Mouse (Mus musculus) heart, adult 2 months (tissue): Measurements from ENCODE around the gene Rlf. TPM values are rescaled to one million over a fixed set of nuclear protein-coding genes. Genes with fewer than 3 reads are reported as not detected.

Source experiments
- DNase-seq, 2 experiments: peaks; one replicate each; pipeline ENCODE4 v3.0.0; 2021
- H3K27ac ChIP-seq: fragments of 200-600 bp; 2 replicates; pipeline ENCODE4 v1.8.1; 2022
- H3K27me3 ChIP-seq: fragments of 200-500 bp; 2 replicates; pipeline ENCODE4 v1.6.1; 2012; ENCODE audit warnings: mild to moderate bottlenecking, low read length, inconsistent platforms, mixed read lengths; ENCODE audit not compliant: control insufficient read depth, insufficient read depth
- H3K36me3 ChIP-seq: fragments of 200-500 bp; 2 replicates; pipeline ENCODE4 v1.6.1; 2012; ENCODE audit warnings: low read length, inconsistent platforms; ENCODE audit not compliant: control insufficient read depth, insufficient read depth
- H3K4me1 ChIP-seq: fragments of 200-500 bp; 2 replicates; pipeline ENCODE4 v1.6.1; 2011; ENCODE audit warnings: low read length; ENCODE audit not compliant: control insufficient read depth, insufficient read depth
- H3K4me3 ChIP-seq: fragments of 200-600 bp; 2 replicates; pipeline ENCODE4 v1.8.1; 2022
- H3K79me2 ChIP-seq: fragments of 200-500 bp; replicated peaks from 2 replicates; pipeline ENCODE4 v1.6.1; 2012; ENCODE audit warnings: mild to moderate bottlenecking, inconsistent platforms, low read length, moderate library complexity, mixed read lengths; ENCODE audit not compliant: control insufficient read depth, insufficient read depth
- H3K9ac ChIP-seq: fragments of 200-500 bp; 2 replicates; pipeline ENCODE4 v1.6.1; 2012; ENCODE audit warnings: low read depth, mild to moderate bottlenecking, control low read depth, inconsistent platforms, low read length, mixed read lengths
- CTCF ChIP-seq: fragments of 200-600 bp; IDR thresholded peaks from 2 replicates; pipeline ENCODE4 v1.8.1; 2022; ENCODE audit warnings: antibody characterized with exemption, mild to moderate bottlenecking, moderate library complexity
- EP300 ChIP-seq: fragments of 200-500 bp; IDR thresholded peaks from 2 replicates; pipeline ENCODE4 v1.6.1; 2011; ENCODE audit warnings: low read depth, low read length, control low read depth; ENCODE audit not compliant: insufficient read depth
- POLR2A ChIP-seq: fragments of 200-500 bp; IDR thresholded peaks from 2 replicates; pipeline ENCODE4 v1.6.1; 2011; ENCODE audit warnings: mild to moderate bottlenecking, low read depth, low read length, control low read depth; ENCODE audit not compliant: insufficient read depth
- WGBS: fragments of 180-500 bp; shearing (Covaris S2); methylation state at CpG from one replicate; pipeline ENCODE4 v1.1.7; 2018; 5-methylcytosine and 5-hydroxymethylcytosine counted together
- intact Hi-C: fragments of 180-260 bp; cut with DNase I; formaldehyde crosslinking; loops from one replicate; pipeline ENCODE4 v1.15.1; 2025
- long read RNA-seq: library from polyadenylated mRNA; stranded (forward); transcript quantifications from one replicate; pipeline ENCODE4 v2.0.0, GENCODE M21; 2021
- polyA plus RNA-seq: library from polyadenylated mRNA; depleted of rRNA; stranded (reverse); fragments of >200 nt; gene quantifications from 2 replicates; pipeline ENCODE4 v1.2.3, GENCODE M21; 2012; rRNA removed
- total RNA-seq, 2 experiments: library from RNA; stranded (reverse); gene quantifications; 2 replicates each; pipeline ENCODE4 v1.2.3; 2021

The Rlf gene
- total RNA-seq (10 to 100 TPM; 10.2 to 10.6 TPM), polyA plus RNA-seq (2.6 and 6.2 TPM in 2 replicates)
- long read RNA-seq, full-length matches to known transcripts: 3 of 4 reads
- long read RNA-seq, partial matches to known transcripts: 0 of 4 reads
- long read RNA-seq, other reads (novel, unspliced or antisense): 1 of 4 reads

GRCm38 (mm10) chr4:121214793-121215304 lies at the start of gene Rlf:
Gene Rlf (minus strand): TSS chr4:121215084.
- Histone ChIP-seq H3K27me3 (no peaks in the 10 kb centered on the region), H3K9ac (peak within 1 kb of the TSS; percentile 97), H3K4me3 (peak within 1 kb of the TSS; percentile 72), H3K27ac (peak within 1 kb of the TSS; percentile 82), H3K4me1 (peaks cover 3% of the 10 kb centered on the region), H3K79me2 (peaks cover 8% of the 10 kb centered on the region), H3K36me3 (peaks cover 13% of the 10 kb centered on the region)
- under 1% methylated on average over 48 of the region's 48 CpGs for WGBS
- intact Hi-C loops: loop anchor here (5.0 to 10.0 kb wide), 2 partner anchors 118 to 200 kb away; partner anchors contain the start of genes Smap2 and Zmpste24
- DNase-seq: peak; percentile 98 to 100
- TF ChIP-seq EP300: peak; percentile 61; the same call in 1 of the 2 replicates
- TF ChIP-seq CTCF: no peak
- TF ChIP-seq POLR2A: peak; percentile 77

- no peak for TF ChIP-seq POLR2A
- no peak for TF ChIP-seq CTCF
- no peak for TF ChIP-seq EP300
- no peaks in the 10 kb centered on the region for H3K36me3 ChIP-seq
- WGBS: 82% methylated on average over 1 of the region's 1 CpGs
- no peaks in the 10 kb centered on the region for H3K79me2 ChIP-seq
- no peak overlapping the region for H3K4me3 ChIP-seq
- H3K9ac ChIP-seq: no peak overlapping the region
- H3K4me1 ChIP-seq: no peaks in the 10 kb centered on the region
- intact Hi-C loops: no loop called here
- DNase-seq: no peak
- no peak overlapping the region for H3K27ac ChIP-seq
- no peaks in the 10 kb centered on the region for H3K27me3 ChIP-seq
Measured at GRCm38 (mm10) chr4:121241612-121242000, 26.7 kb upstream of the Rlf start.

- no peaks in the 10 kb centered on the region for H3K79me2 ChIP-seq
- H3K9ac ChIP-seq: no peak overlapping the region
- H3K27me3 ChIP-seq: no peaks in the 10 kb centered on the region
- 44% methylated on average over 14 of the region's 14 CpGs for WGBS
- no peaks in the 10 kb centered on the region for H3K36me3 ChIP-seq
- no peak overlapping the region for H3K27ac ChIP-seq
- intact Hi-C loops: no loop called here
- TF ChIP-seq EP300 (no peak), CTCF (peak; percentile 81)
- H3K4me3 ChIP-seq: no peak overlapping the region
- H3K4me1 ChIP-seq: no peaks in the 10 kb centered on the region
- DNase-seq: no peak
Measured at GRCm38 (mm10) chr4:121240637-121241611, 26.0 kb upstream of the Rlf start.

GRCm38 (mm10) chr4:121239878-121240277 lies 25.0 kb upstream of the Rlf start:
- H3K27ac ChIP-seq: no peak overlapping the region
- intact Hi-C loops: no loop called here

GRCm38 (mm10) chr4:121231772-121232414 lies 17.0 kb upstream of the Rlf start:
- H3K36me3 ChIP-seq: no peaks in the 10 kb centered on the region
- H3K79me2 ChIP-seq: no peaks in the 10 kb centered on the region
- intact Hi-C loops: loop anchor here (2.0 kb wide), 2 partner anchors 203 to 245 kb away; no protein-coding TSS in a partner anchor
- H3K4me3 ChIP-seq: no peak overlapping the region
- H3K9ac ChIP-seq: no peak overlapping the region
- H3K4me1 ChIP-seq: no peaks in the 10 kb centered on the region
- H3K27me3 ChIP-seq: peaks cover 2% of the 10 kb centered on the region; the same call in 1 of the 2 replicates
- 10% methylated on average over 5 of the region's 5 CpGs for WGBS
- DNase-seq: peak in 1 of 2 experiments; percentile 35
- no peak overlapping the region for H3K27ac ChIP-seq
- TF ChIP-seq CTCF (peak; percentile 77), EP300 (no peak)

More at GRCm38 (mm10) chr4:121239878-121240277, 25.0 kb upstream of the Rlf start:
- WGBS: 52% methylated on average over 4 of the region's 4 CpGs
- Histone ChIP-seq H3K4me3 (no peak overlapping the region), H3K9ac (no peak overlapping the region), H3K4me1 (no peaks in the 10 kb centered on the region), H3K79me2 (no peaks in the 10 kb centered on the region), H3K27me3 (no peaks in the 10 kb centered on the region), H3K36me3 (no peaks in the 10 kb centered on the region)
- TF ChIP-seq CTCF (no peak), POLR2A (no peak), EP300 (no peak)
- no peak for DNase-seq
